Mouse (Mus musculus) regulatory T cell (primary cell): ENCODE measurements around the gene C130032M10Rik.

Source experiments
- in situ Hi-C: fragments of 300-600 bp; cut with MboI, MseI; formaldehyde crosslinking; loops from one replicate; pipeline ENCODE4 v1.15.1; 2025; ENCODE audit warnings: high pct_unique_total_duplicates

The C130032M10Rik gene

GRCm38 (mm10) chr9:114515364-114515763 is at the start of gene C130032M10Rik:
C130032M10Rik (plus strand) TSS chr9:114515697.
- in situ Hi-C loops = no loop called here

- in situ Hi-C loops = loop anchor here (10.0 kb wide), 1 partner anchor 1138 kb away; no protein-coding TSS in a partner anchor
These were observed 48.6 kb upstream of the C130032M10Rik start for GRCm38 (mm10) chr9:114466871-114467270.

- in situ Hi-C loops = loop anchor here (10.0 kb wide), 1 partner anchor 1137 kb away; no protein-coding TSS in a partner anchor
These were observed 47.3 kb upstream of the C130032M10Rik start for GRCm38 (mm10) chr9:114468217-114468616.

- in situ Hi-C loops = loop anchor here (10.0 kb wide), 1 partner anchor 1136 kb away; no protein-coding TSS in a partner anchor
These were observed 46.8 kb upstream of the C130032M10Rik start for GRCm38 (mm10) chr9:114468701-114469100.

GRCm38 (mm10) chr9:114471892-114472291 is 43.6 kb upstream of the C130032M10Rik start:
- in situ Hi-C loops = no loop called here

GRCm38 (mm10) chr9:114477019-114477418 is 38.5 kb upstream of the C130032M10Rik start:
- in situ Hi-C loops = loop anchor here (25.0 kb wide), 1 partner anchor 1685 kb away; no protein-coding TSS in a partner anchor

- in situ Hi-C loops = loop anchor here (25.0 kb wide), 1 partner anchor 1681 kb away; no protein-coding TSS in a partner anchor
These were observed 34.6 kb upstream of the C130032M10Rik start for GRCm38 (mm10) chr9:114480940-114481339.

GRCm38 (mm10) chr9:114484771-114485170 is 30.7 kb upstream of the C130032M10Rik start:
- in situ Hi-C loops = loop anchor here (25.0 kb wide), 1 partner anchor 1678 kb away; no protein-coding TSS in a partner anchor

GRCm38 (mm10) chr9:114486808-114487207 is 28.7 kb upstream of the C130032M10Rik start:
- in situ Hi-C loops = loop anchor here (25.0 kb wide), 1 partner anchor 1675 kb away; no protein-coding TSS in a partner anchor

GRCm38 (mm10) chr9:114487481-114488258 is 27.8 kb upstream of the C130032M10Rik start:
- in situ Hi-C loops = loop anchor here (25.0 kb wide), 1 partner anchor 1675 kb away; no protein-coding TSS in a partner anchor

- in situ Hi-C loops = loop anchor here (25.0 kb wide), 1 partner anchor 1666 kb away; no protein-coding TSS in a partner anchor
These were observed 19.0 kb upstream of the C130032M10Rik start for GRCm38 (mm10) chr9:114496469-114496868.

- in situ Hi-C loops = loop anchor here (25.0 kb wide), 1 partner anchor 1664 kb away; no protein-coding TSS in a partner anchor
These were observed 17.3 kb upstream of the C130032M10Rik start for GRCm38 (mm10) chr9:114498218-114498617.

GRCm38 (mm10) chr9:114499783-114500515 is 15.5 kb upstream of the C130032M10Rik start:
- in situ Hi-C loops = loop anchor here (5.0 to 25.0 kb wide), 3 partner anchors 82 to 1662 kb away; no protein-coding TSS in a partner anchor

GRCm38 (mm10) chr9:114501111-114501510 is 14.4 kb upstream of the C130032M10Rik start:
- in situ Hi-C loops = loop anchor here (5.0 kb wide), 2 partner anchors 81 to 84 kb away; no protein-coding TSS in a partner anchor

GRCm38 (mm10) chr9:114501913-114502312 is 13.6 kb upstream of the C130032M10Rik start:
- in situ Hi-C loops = loop anchor here (5.0 kb wide), 2 partner anchors 80 to 85 kb away; no protein-coding TSS in a partner anchor

GRCm38 (mm10) chr9:114502711-114503427 is 12.6 kb upstream of the C130032M10Rik start:
- in situ Hi-C loops = loop anchor here (5.0 kb wide), 2 partner anchors 79 to 86 kb away; no protein-coding TSS in a partner anchor

- in situ Hi-C loops = loop anchor here (5.0 kb wide), 2 partner anchors 77 to 88 kb away; no protein-coding TSS in a partner anchor
These were observed 10.7 kb upstream of the C130032M10Rik start, which contains the start of gene Ccr4 for GRCm38 (mm10) chr9:114504816-114505215. Ccr4 (minus strand) TSS chr9:114504916.

- in situ Hi-C loops = no loop called here
These were observed 8.9 kb upstream of the C130032M10Rik start for GRCm38 (mm10) chr9:114506564-114506963.

GRCm38 (mm10) chr9:114507421-114507820 is 8.1 kb upstream of the C130032M10Rik start:
- in situ Hi-C loops = no loop called here

GRCm38 (mm10) chr9:114509785-114510184 is 5.7 kb upstream of the C130032M10Rik start:
- in situ Hi-C loops = loop anchor here (5.0 kb wide), 1 partner anchor 43 kb away; no protein-coding TSS in a partner anchor
